Comparison of ENCODE assay signal across 26 mouse cellular contexts in genomic region chr10:41602667-41603066, GRCm38 (mm10).
A peak's percentile ranks its signal among the peaks of the same experiment; 100 is the strongest.
DNase-seq lines count a peak whose midpoint lies in the region; ATAC-seq lines count a peak whose summit lies in the region.
"Had no signal": no experiment of that assay in that cellular context is flagged by ENCODE, and none has a peak within 500 bp of the region (broad histone marks: within the 10 kb centered on the region; RNA-seq: fewer than 3 reads in every experiment).

No protein-coding gene starts in this region.

- intact Hi-C loops in heart, postnatal 36 days (cut with DNase I), result no loop called here

- no peaks in the 10 kb centered on the region for H3K9me3 ChIP-seq in heart, embryonic 15.5 days (replicated peaks)
- H3K9me3 ChIP-seq: embryonic facial prominence, embryonic 15.5 days; forebrain, embryonic 15.5 days; heart, embryonic 12.5 days; hindbrain, embryonic 12.5 days had no signal

- no peak overlapping the region for H3K4me2 ChIP-seq in heart, embryonic 15.5 days
- H3K4me2 ChIP-seq: embryonic facial prominence, embryonic 15.5 days; forebrain, embryonic 15.5 days; heart, embryonic 12.5 days; hindbrain, embryonic 12.5 days; limb, embryonic 12.5 days; liver, embryonic 11.5 days; midbrain, embryonic 11.5 days had no signal

- no peak overlapping the region for H3K4me3 ChIP-seq in heart, embryonic 15.5 days
- H3K4me3 ChIP-seq: embryonic facial prominence, embryonic 15.5 days; forebrain, embryonic 15.5 days; heart, embryonic 12.5 days; hindbrain, embryonic 12.5 days; layer of hippocampus, adult 2 months; limb, embryonic 12.5 days had no signal

- no peak for DNase-seq in heart, postnatal 36 days
- DNase-seq in thymus, postnatal 0 days (ENCODE audit: low spot score), result peak; percentile 46
- DNase-seq in thymus, adult 18-20 months, result no peak
- DNase-seq in splenic B cell, adult 2 months (ENCODE audit: low read depth, low spot score), result peak; percentile 50
- no peak for DNase-seq in adipocyte (ENCODE audit: low spot score)
- DNase-seq in gastrocnemius, postnatal 4 days (ENCODE audit: low spot score in 2 of 2), result no peak
- DNase-seq: adrenal gland, postnatal 25 days; cerebellum, adult 9-10 months; gastrocnemius, postnatal 10 days; heart, postnatal 14 days; kidney, adult 9 months; kidney, postnatal 25 days; liver, postnatal 0 days; retina, postnatal 1 day; right cerebral cortex, postnatal 25 days had no signal

- WGBS in heart, embryonic 15.5 days, result 89% methylated on average over 1 of the region's 1 CpGs

- ATAC-seq in heart, embryonic 15.5 days (replicated peaks; ENCODE audit: insufficient number of reproducible peaks, insufficient read depth, low FRiP score, low read depth), result no peak
- ATAC-seq in inflammation-experienced regulatory T-cells, adult 6 months, result peak; percentile 85
- ATAC-seq: forebrain, embryonic 15.5 days; liver, postnatal 0 days had no signal

- peaks cover 49% of the 10 kb centered on the region for H3K4me1 ChIP-seq in heart, embryonic 15.5 days (replicated peaks)
- H3K4me1 ChIP-seq: forebrain, embryonic 15.5 days; hindbrain, embryonic 12.5 days had no signal

- H3K9ac ChIP-seq in heart, embryonic 15.5 days, result no peak overlapping the region
- H3K9ac ChIP-seq: embryonic facial prominence, embryonic 15.5 days; forebrain, embryonic 15.5 days; heart, embryonic 12.5 days; hindbrain, embryonic 12.5 days; limb, embryonic 12.5 days; liver, postnatal 0 days had no signal

- H3K36me3 ChIP-seq in heart, embryonic 15.5 days, result no peaks in the 10 kb centered on the region
- H3K36me3 ChIP-seq in splenic B cell, adult 2 months (ENCODE audit: control insufficient read depth, insufficient read depth, low read length, poor library complexity, severe bottlenecking), result no peaks in the 10 kb centered on the region
- H3K36me3 ChIP-seq: embryonic facial prominence, embryonic 15.5 days; forebrain, embryonic 15.5 days; heart, embryonic 12.5 days; hindbrain, embryonic 12.5 days; limb, embryonic 12.5 days had no signal

- peak overlapping the region; percentile 42; the same call in 1 of the 2 replicates for H3K27ac ChIP-seq in heart, embryonic 15.5 days
- H3K27ac ChIP-seq: forebrain, embryonic 15.5 days; hindbrain, embryonic 12.5 days; layer of hippocampus, adult 2 months; limb, embryonic 12.5 days; macrophage had no signal

- H3K27me3 ChIP-seq in heart, embryonic 15.5 days, result no peaks in the 10 kb centered on the region
- H3K27me3 ChIP-seq in splenic B cell, adult 2 months (ENCODE audit: control insufficient read depth, insufficient read depth, low read length, poor library complexity, severe bottlenecking), result no peaks in the 10 kb centered on the region
- H3K27me3 ChIP-seq: embryonic facial prominence, embryonic 15.5 days; forebrain, embryonic 15.5 days; heart, embryonic 12.5 days; hindbrain, embryonic 12.5 days; limb, embryonic 12.5 days had no signal

Comparison
In these comparisons a context has a peak if more than half of its experiments do, and no peak if none do; other contexts are left out.
1. DNase-seq: peak in thymus, postnatal 0 days (single experiment) and splenic B cell, adult 2 months (single experiment); none in heart, postnatal 36 days (0 of 2), thymus, adult 18-20 months (0 of 2), adipocyte (single experiment) and gastrocnemius, postnatal 4 days (0 of 2).